In the genomic region with DNA sequence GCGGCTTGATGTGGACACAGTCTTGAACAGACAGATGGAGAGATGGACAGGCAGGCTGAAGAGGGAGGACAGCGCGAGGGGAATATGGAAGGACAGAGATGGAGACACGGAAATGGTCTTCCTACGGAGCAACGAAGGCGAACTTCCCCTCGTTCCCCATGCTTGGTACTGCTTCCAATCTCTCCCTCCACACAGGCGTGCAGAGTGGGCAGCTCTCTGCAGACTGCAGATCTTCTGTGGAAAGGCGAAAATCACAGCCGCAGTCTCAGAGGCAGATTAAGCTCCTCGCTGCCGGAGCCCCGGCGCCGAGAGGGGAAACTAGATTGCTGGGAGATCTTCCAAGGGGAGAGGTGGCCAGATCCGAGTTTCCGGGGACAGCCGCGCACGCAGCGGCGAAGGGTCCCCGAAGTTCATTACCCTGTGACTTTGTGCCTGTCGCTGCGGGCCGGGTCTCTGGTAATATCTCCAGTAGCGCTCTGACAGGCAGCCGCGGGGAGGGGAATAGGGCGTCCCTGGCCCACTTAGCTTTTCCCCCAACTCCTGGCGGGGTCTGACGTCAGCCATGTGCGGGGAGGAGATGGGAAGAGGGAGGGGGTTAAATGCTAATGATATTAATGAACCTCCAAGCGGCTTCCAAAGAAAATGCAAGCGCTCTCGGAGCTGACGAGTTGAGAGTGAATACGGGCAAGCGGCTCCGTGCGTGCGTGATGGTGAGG, we compare ENCODE assay signal across 7 mouse cellular contexts. TPM values are rescaled to one million over a fixed set of nuclear protein-coding genes. Genes with fewer than 3 reads are reported as not detected.
DNase-seq lines count a peak whose midpoint lies in the region; ATAC-seq and TF ChIP-seq lines count a peak whose summit lies in the region.

Gene Nr2e1 (minus strand): TSS at position 476 of the 716 bp plus-strand sequence.
Gene Ostm1 (plus strand): TSS at position 666 of the 716 bp plus-strand sequence.

- H3K4me2 ChIP-seq in forebrain, postnatal 0 days (ENCODE audit: low read depth): peak within 1 kb of the TSS; percentile 75
- 0 out of 2 replicates have a peak within 1 kb of the TSS, but pooled peaks have one; percentile 9 for H3K4me2 ChIP-seq in liver, postnatal 0 days (ENCODE audit: low read depth, low read length)

- H3K4me3 ChIP-seq in forebrain, postnatal 0 days (ENCODE audit: low read depth, low read length): peak within 1 kb of the TSS; percentile 42
- peak within 1 kb of the TSS; percentile 20 for H3K4me3 ChIP-seq in liver, postnatal 0 days (ENCODE audit: low read depth, low read length)

- peak; percentile 82 for ATAC-seq in forebrain, postnatal 0 days
- no peak for ATAC-seq in liver, postnatal 0 days

- peaks cover 12% of the 10 kb centered on the region for H3K4me1 ChIP-seq in forebrain, postnatal 0 days (ENCODE audit: insufficient read depth)
- H3K4me1 ChIP-seq in liver, postnatal 0 days (ENCODE audit: insufficient read depth): peaks cover 7% of the 10 kb centered on the region

- no peaks in the 10 kb centered on the region for H3K36me3 ChIP-seq in forebrain, postnatal 0 days (ENCODE audit: insufficient read depth)
- H3K36me3 ChIP-seq in liver, postnatal 0 days (replicated peaks; ENCODE audit: insufficient read depth, low read length): no peaks in the 10 kb centered on the region

- no peak for TF ChIP-seq CTCF in forebrain, postnatal 0 days (IDR thresholded peaks at IDR 0.05; ENCODE audit: low read depth)
- no peak for TF ChIP-seq CTCF in liver, postnatal 0 days (IDR thresholded peaks at IDR 0.05; ENCODE audit: low read depth)

- peak within 1 kb of the TSS; percentile 71 for H3K27ac ChIP-seq in forebrain, postnatal 0 days (ENCODE audit: low read depth, low read length)
- H3K27ac ChIP-seq in liver, postnatal 0 days (ENCODE audit: low read depth): no peak within 1 kb of the TSS

- DNase-seq in urinary bladder, postnatal 25 days (ENCODE audit: low spot score): peak; percentile 11
- no peak for DNase-seq in urinary bladder, postnatal 14 days (ENCODE audit: low spot score)
- peak; percentile 86 for DNase-seq in forebrain, postnatal 0 days
- DNase-seq in layer of hippocampus, adult 11-12 months (ENCODE audit: low spot score): peak; percentile 55
- DNase-seq in liver, postnatal 0 days: no peak
- DNase-seq in yolk sac, embryonic 10.5 days (ENCODE audit: low spot score): no peak
- no peak for DNase-seq in adipocyte (ENCODE audit: low spot score)

- no peak for TF ChIP-seq EP300 in liver, postnatal 0 days (IDR thresholded peaks at IDR 0.05; ENCODE audit: low read depth)

- H3K9me3 ChIP-seq in forebrain, postnatal 0 days (ENCODE audit: low read length): no peaks in the 10 kb centered on the region
- no peaks in the 10 kb centered on the region for H3K9me3 ChIP-seq in liver, postnatal 0 days (ENCODE audit: low read length)

- WGBS in forebrain, postnatal 0 days: 2% methylated on average over 43 of the region's 43 CpGs
- under 1% methylated on average over 43 of the region's 43 CpGs for WGBS in liver, postnatal 0 days (ENCODE audit: insufficient replicate concordance)

- peaks cover 6% of the 10 kb centered on the region; the same call in 1 of the 2 replicates for H3K27me3 ChIP-seq in forebrain, postnatal 0 days (ENCODE audit: insufficient read depth, low read length)
- H3K27me3 ChIP-seq in liver, postnatal 0 days (ENCODE audit: insufficient read depth, low read length): peaks cover 99% of the 10 kb centered on the region

- H3K9ac ChIP-seq in forebrain, postnatal 0 days: peak within 1 kb of the TSS; percentile 49
- no peak within 1 kb of the TSS for H3K9ac ChIP-seq in liver, postnatal 0 days (replicated peaks)

RNA-seq across cellular contexts. Expression of gene Nr2e1, which starts in this region (rescaled TPM):
- total RNA-seq in forebrain, postnatal 0 days (2014; rRNA removed): 3.9 and 6.2 TPM in 2 replicates
- polyA plus RNA-seq in forebrain, postnatal 0 days (2015; fragmentation: Nextera tagmentation; extraction: Ambion mirVana): 8.3 and 10.2 TPM in 2 replicates
- polyA plus RNA-seq in liver, postnatal 0 days (2015; fragmentation: Nextera tagmentation; extraction: Ambion mirVana): not detected in 2 replicates

RNA-seq across cellular contexts. Expression of gene Ostm1, which starts in this region (rescaled TPM):
- total RNA-seq in forebrain, postnatal 0 days (2014; rRNA removed): 42.9 and 44.6 TPM in 2 replicates
- polyA plus RNA-seq in forebrain, postnatal 0 days (2015; fragmentation: Nextera tagmentation; extraction: Ambion mirVana): 35.2 and 39.2 TPM in 2 replicates
- 10.2 and 12.1 TPM in 2 replicates for polyA plus RNA-seq in liver, postnatal 0 days (2015; fragmentation: Nextera tagmentation; extraction: Ambion mirVana)

Comparison
In these comparisons a context has a peak if more than half of its experiments do, and no peak if none do; other contexts are left out.
1. DNase-seq: peak in urinary bladder, postnatal 25 days (single experiment), forebrain, postnatal 0 days (single experiment) and layer of hippocampus, adult 11-12 months (single experiment); none in urinary bladder, postnatal 14 days (single experiment), liver, postnatal 0 days (single experiment), yolk sac, embryonic 10.5 days (single experiment) and adipocyte (single experiment).